Mouse (Mus musculus) limb, embryonic 12.5 days (tissue): ENCODE measurements around the gene Camkk2. TPM values are rescaled to one million over a fixed set of nuclear protein-coding genes. Genes with fewer than 3 reads are reported as not detected.

ENCODE experiments used
- ATAC-seq: fragments of 200-750 bp; cut with Nextera tagmentation; 2 replicates; pipeline ENCODE4 v1.8.0; 2017; ENCODE audit warnings: low read depth, moderate TSS enrichment; ENCODE audit not compliant: insufficient number of reproducible peaks, insufficient read depth, low FRiP score, low TSS enrichment
- H3K27ac ChIP-seq: fragments of 300-500 bp; sonication (generic); 2 replicates; pipeline ENCODE4 v1.5.1; 2016; ENCODE audit warnings: mild to moderate bottlenecking, moderate library complexity
- H3K27me3 ChIP-seq: fragments of 300-500 bp; sonication (generic); 2 replicates; pipeline ENCODE4 v1.6.1; 2016; ENCODE audit warnings: mild to moderate bottlenecking, moderate library complexity
- H3K36me3 ChIP-seq: fragments of 300-500 bp; sonication (generic); 2 replicates; pipeline ENCODE4 v1.6.1; 2016; ENCODE audit warnings: mild to moderate bottlenecking, moderate library complexity
- H3K4me1 ChIP-seq: fragments of 300-500 bp; sonication (generic); replicated peaks from 2 replicates; pipeline ENCODE4 v1.6.1; 2016
- H3K4me2 ChIP-seq: fragments of 300-500 bp; sonication (generic); 2 replicates; pipeline ENCODE4 v1.6.1; 2016; ENCODE audit warnings: mild to moderate bottlenecking, moderate library complexity
- H3K4me3 ChIP-seq: fragments of 300-500 bp; sonication (generic); replicated peaks from 2 replicates; pipeline ENCODE4 v1.5.1; 2016; ENCODE audit warnings: mild to moderate bottlenecking
- H3K9ac ChIP-seq: fragments of 300-500 bp; sonication (generic); replicated peaks from 2 replicates; pipeline ENCODE4 v1.6.1; 2016; ENCODE audit warnings: mild to moderate bottlenecking, moderate library complexity
- H3K9me3 ChIP-seq: fragments of 300-500 bp; sonication (generic); 2 replicates; pipeline ENCODE4 v1.6.1; 2016; ENCODE audit warnings: mild to moderate bottlenecking, moderate library complexity
- WGBS: fragments of 180-500 bp; shearing (Covaris S2); methylation state at CpG from one replicate; pipeline ENCODE4 v1.1.7; 2016; 5-methylcytosine and 5-hydroxymethylcytosine counted together
- polyA plus RNA-seq: library from polyadenylated mRNA; unstranded; fragments of >200 nt; fragmentation: Nextera tagmentation; extraction: Ambion mirVana; gene quantifications from 2 replicates; pipeline ENCODE4 v1.2.1, GENCODE M21; 2016

Camkk2 gene
- polyA plus RNA-seq, 1 experiment from 2014 or later: 38.0 TPM

DNA sequence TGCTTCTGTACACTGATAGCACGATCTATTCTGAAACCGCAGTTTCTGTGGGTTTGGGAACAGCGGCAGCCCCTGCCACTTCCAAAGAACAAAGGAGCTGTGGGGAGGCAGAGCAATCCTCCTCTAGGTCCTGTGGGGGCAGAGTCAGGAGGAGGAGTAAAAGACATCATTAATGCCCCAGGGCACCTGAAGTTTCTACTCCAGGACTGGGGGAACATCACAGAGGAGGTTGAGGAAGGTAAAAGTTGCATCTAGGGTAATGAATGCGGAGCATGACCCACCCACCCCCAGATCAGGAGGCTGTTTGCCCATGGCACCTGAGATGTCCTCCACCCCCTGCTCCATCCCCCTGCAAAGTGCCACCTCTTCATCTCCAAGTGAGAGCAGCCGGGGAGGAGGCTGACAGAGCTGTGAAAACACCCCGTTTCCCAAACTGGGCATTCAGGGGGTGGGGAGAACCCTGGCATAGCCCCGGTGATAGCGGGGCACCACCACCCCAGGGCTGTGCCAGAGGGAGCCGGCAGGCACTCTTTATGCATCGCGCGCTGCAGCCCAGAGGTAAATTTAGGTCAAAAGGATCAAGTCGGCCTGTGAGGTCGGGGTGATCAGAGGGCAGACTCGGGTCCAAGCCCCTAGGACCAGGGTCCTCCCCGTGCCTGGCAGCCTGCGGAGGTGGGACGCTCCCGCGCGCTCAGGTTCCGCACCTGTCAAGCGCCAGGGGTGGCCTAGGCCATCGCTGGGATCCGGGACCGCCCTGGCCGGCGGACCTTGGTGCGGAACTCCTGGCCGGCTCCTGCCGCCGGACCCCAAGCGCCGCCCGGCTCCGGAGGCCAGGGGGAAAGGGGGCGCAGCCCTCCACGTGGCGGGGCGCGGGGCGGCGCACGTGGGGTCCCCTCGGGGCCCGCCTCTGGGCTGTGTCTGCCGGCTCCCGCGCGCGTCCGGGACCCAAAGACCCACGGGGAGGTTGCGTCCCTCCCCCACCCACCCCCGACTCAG, 680 bp downstream of the Camkk2 start:
- ATAC-seq: peak; percentile 52
- peak overlapping the region; percentile 93 for H3K4me3 ChIP-seq
- H3K4me2 ChIP-seq: peak overlapping the region; percentile 92
- 2% methylated on average over 55 of the region's 55 CpGs for WGBS
- 0 out of 2 replicates have a peak, but pooled peaks cover under 1% of the 10 kb centered on the region for H3K36me3 ChIP-seq
- H3K9me3 ChIP-seq: no peaks in the 10 kb centered on the region
- peak overlapping the region; percentile 84; the same call in 1 of the 2 replicates for H3K27ac ChIP-seq
- peaks cover 11% of the 10 kb centered on the region for H3K4me1 ChIP-seq
- H3K9ac ChIP-seq: peak overlapping the region; percentile 91
- H3K27me3 ChIP-seq: no peaks in the 10 kb centered on the region

DNA sequence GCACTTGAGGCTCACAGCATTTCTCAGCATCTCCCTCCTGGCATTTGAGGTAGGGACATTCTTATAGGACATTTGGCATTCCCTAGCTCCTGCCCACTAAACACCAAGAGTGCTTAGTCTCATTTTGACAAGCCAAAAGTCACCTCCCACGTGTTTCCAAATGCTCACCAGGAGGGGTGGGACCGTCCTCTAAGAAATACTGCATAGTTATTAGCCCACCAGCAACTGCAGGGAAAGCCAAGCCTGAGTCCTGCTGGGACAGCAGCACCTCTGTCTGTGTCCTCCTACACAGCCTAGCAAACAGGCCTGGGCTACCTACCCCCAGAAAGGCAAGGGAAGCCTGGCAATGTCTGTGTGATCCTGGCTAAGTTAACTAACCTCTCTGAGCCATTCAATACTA, 1.9 kb downstream of the Camkk2 start:
- Histone ChIP-seq H3K9ac (no peak overlapping the region), H3K27me3 (no peaks in the 10 kb centered on the region), H3K4me2 (no peak overlapping the region), H3K9me3 (peaks cover 5% of the 10 kb centered on the region; the same call in 1 of the 2 replicates), H3K4me3 (no peak overlapping the region), H3K36me3 (0 out of 2 replicates have a peak, but pooled peaks cover 2% of the 10 kb centered on the region), H3K4me1 (peaks cover 11% of the 10 kb centered on the region), H3K27ac (no peak overlapping the region)
- WGBS: 53% methylated on average over 2 of the region's 2 CpGs
- no peak for ATAC-seq

DNA sequence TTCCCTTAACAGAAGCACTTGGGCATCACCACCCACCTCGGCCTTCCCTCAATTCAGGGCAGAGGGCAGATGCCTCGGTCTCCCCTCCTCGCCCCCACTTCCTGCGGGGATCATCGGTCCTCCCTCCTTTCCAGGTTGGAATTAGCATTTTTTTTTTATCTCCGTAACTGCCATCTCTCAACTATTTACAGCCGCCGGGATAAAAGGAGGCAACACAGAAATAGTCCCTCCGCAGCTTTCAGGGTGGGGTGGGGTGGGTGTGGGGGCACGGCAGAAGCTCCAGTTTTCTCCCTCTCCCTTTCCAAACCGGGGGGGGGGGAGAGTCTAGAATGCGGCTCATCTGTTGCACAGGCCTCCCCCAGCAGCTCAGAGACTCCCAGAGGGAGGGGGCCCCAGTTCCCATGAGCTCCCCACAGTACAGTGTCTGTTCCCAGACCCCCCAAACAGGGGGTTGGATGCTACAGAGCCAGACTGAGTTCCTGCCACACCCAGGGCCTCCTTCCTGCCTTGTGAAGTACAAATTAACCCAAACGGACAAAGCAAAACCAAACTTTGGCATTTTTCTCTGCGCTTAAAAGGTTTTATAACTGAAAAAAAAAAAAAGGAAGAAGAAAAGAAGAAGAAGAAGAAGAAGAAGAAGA, 3.4 kb downstream of the Camkk2 start:
- Histone ChIP-seq H3K4me3 (no peak overlapping the region), H3K27me3 (no peaks in the 10 kb centered on the region), H3K36me3 (0 out of 2 replicates have a peak, but pooled peaks cover 2% of the 10 kb centered on the region), H3K27ac (no peak overlapping the region), H3K4me2 (no peak overlapping the region), H3K4me1 (peaks cover 15% of the 10 kb centered on the region), H3K9ac (no peak overlapping the region), H3K9me3 (peaks cover 5% of the 10 kb centered on the region; the same call in 1 of the 2 replicates)
- 78% methylated on average over 14 of the region's 14 CpGs for whole genome bisulfite sequencing
- no peak for ATAC-seq

DNA sequence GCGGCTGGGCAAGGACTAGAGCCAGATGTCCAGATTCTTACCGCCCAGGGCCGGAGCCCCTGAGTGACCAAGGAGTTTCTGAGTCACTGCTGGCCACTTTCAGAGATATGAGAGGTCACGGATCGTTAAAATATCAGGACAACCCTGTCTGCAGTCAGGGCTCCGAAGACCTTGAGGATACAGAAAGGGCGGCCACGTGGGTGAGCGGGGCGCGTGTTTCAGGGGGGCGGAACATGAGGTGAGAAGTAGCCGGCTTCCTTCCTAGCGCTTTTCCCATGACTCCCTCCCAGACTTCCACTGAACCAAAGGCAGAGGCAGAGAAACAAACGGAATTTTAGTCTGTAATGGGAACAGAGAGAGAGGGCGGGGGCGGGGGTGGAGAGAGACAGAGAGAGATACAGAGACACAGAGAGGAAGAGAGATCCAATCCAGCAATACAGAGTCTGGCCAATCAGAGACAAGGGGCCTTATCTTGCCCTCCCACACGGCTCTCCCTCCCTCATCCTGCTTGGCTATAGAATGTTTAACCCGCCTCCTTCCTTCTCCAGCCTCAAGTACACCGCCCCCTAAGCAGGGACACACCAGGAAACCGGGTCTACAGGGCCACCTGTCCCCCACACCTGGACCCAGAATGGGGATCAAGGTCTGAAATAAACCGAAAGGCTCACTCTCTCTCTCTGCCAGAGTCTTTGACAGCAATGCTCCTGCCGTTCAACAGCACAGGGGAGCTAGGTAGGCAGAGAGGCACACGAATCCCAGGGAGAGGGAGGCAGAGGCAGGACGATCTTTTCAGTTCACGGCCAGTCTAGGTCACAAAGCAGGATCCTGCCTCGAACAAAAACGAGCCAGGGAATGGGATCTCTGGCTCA, 4.2 kb downstream of the Camkk2 start:
- Histone ChIP-seq H3K27me3 (no peaks in the 10 kb centered on the region), H3K4me3 (no peak overlapping the region), H3K27ac (no peak overlapping the region), H3K9ac (no peak overlapping the region), H3K9me3 (peaks cover 5% of the 10 kb centered on the region; the same call in 1 of the 2 replicates), H3K36me3 (peaks cover 2% of the 10 kb centered on the region; the same call in 1 of the 2 replicates), H3K4me2 (no peak overlapping the region), H3K4me1 (peaks cover 20% of the 10 kb centered on the region)
- WGBS: 71% methylated on average over 28 of the region's 28 CpGs
- no peak for ATAC-seq

DNA sequence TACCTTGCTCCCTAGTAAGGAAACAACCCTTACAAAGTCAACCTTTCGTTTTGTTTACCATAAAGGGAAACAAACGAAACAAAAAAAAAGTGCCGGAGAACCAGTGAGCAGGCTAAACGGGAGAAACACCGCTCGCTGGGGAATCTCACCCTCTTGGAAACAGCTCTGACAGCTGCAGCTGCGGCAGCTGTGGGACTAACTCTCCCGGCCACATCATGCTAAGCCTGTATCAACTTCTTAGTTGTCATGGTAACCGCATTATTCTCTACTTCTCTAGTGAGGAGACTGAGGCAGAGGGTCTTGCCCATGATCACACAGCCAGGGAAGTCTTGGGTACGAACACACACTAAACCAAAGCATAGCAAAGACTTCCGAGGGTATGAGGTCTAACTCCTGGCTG, 5.5 kb downstream of the Camkk2 start:
- Histone ChIP-seq H3K4me1 (peaks cover 18% of the 10 kb centered on the region), H3K27ac (no peak overlapping the region), H3K9ac (no peak overlapping the region), H3K9me3 (peaks cover 5% of the 10 kb centered on the region; the same call in 1 of the 2 replicates), H3K36me3 (peaks cover 7% of the 10 kb centered on the region; the same call in 1 of the 2 replicates), H3K4me2 (no peak overlapping the region), H3K27me3 (no peaks in the 10 kb centered on the region), H3K4me3 (no peak overlapping the region)
- 84% methylated on average over 11 of the region's 11 CpGs for WGBS
- no peak for ATAC-seq

DNA sequence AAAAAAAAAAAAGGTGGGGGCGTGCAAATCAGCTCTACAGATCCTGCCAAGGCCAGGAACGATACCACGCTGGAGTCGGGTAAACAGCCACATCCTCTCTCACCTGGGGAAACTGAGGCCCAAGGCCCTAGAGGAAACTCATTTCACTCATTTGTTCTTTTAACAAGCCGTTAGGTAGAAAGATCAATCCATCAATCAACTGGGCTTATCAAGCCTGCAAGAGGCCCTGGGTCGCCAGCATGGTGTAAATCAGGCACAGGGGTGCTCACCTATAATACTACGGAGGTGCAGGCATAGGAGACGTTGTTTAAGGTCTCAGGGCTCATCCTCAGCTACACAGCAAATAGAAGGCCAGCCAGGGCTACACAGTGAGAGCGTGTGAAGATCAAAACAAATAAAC, 7.8 kb downstream of the Camkk2 start:
- Histone ChIP-seq H3K27me3 (no peaks in the 10 kb centered on the region), H3K36me3 (peaks cover 11% of the 10 kb centered on the region; the same call in 1 of the 2 replicates), H3K4me3 (no peak overlapping the region), H3K27ac (no peak overlapping the region), H3K9ac (no peak overlapping the region), H3K4me2 (no peak overlapping the region), H3K4me1 (peaks cover 10% of the 10 kb centered on the region), H3K9me3 (peaks cover 5% of the 10 kb centered on the region; the same call in 1 of the 2 replicates)
- WGBS: 78% methylated on average over 9 of the region's 9 CpGs
- no peak for ATAC-seq

DNA sequence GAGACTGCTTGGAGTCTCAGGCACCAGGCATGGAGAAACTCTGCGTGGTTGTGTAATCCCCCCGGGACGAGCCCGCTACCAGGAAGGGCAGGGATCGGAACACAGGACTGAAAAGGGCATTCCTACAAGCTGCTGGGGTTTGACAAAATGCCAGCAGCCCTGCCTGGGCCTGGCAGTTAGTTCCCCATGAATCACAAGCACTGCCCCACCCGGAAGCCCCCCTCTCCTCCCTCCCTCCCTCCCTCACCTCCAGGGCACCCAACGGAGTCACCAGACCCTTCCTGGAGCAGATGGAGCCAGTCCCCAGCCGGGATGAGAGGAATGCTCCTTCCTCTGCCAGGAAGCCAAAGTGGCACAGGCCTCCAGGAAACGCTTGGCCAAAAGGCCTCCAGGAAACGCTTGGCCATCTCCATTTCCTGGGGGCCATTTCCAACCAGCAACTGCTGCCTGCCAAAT, 8.4 kb downstream of the Camkk2 start:
- 60% methylated on average over 10 of the region's 10 CpGs for WGBS
- Histone ChIP-seq H3K9me3 (peaks cover 5% of the 10 kb centered on the region; the same call in 1 of the 2 replicates), H3K9ac (no peak overlapping the region), H3K27me3 (no peaks in the 10 kb centered on the region), H3K4me2 (no peak overlapping the region), H3K27ac (peak overlapping the region; percentile 73), H3K4me3 (no peak overlapping the region), H3K4me1 (peaks cover 10% of the 10 kb centered on the region), H3K36me3 (peaks cover 11% of the 10 kb centered on the region; the same call in 1 of the 2 replicates)
- no peak for ATAC-seq

DNA sequence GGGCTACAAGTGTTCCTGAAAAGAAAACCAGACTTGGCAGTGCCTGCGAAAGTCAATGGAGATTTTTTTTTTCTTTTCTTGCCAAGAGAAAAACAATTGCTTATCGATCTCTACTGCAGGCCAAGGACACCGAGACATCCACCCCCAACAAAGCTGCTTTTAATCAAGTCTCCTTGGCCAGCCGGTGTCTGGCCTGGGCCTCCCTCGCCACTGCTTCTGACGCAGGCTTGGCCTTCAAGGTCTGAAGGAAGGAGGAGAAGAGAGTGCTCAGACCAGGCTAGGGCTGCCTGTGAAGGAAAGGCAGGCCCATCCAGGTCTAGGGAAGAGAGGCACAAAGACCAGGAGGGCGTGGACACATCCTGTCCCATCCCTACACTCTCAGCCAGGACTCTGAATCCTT, 8.9 kb downstream of the Camkk2 start:
- Histone ChIP-seq H3K36me3 (peaks cover 11% of the 10 kb centered on the region; the same call in 1 of the 2 replicates), H3K27me3 (no peaks in the 10 kb centered on the region), H3K4me2 (no peak overlapping the region), H3K4me1 (peaks cover 10% of the 10 kb centered on the region), H3K9me3 (peaks cover 5% of the 10 kb centered on the region; the same call in 1 of the 2 replicates), H3K9ac (no peak overlapping the region; the same call in 1 of the 2 replicates), H3K4me3 (no peak overlapping the region), H3K27ac (peak overlapping the region; percentile 73)
- ATAC-seq: no peak
- 49% methylated on average over 7 of the region's 7 CpGs for WGBS

DNA sequence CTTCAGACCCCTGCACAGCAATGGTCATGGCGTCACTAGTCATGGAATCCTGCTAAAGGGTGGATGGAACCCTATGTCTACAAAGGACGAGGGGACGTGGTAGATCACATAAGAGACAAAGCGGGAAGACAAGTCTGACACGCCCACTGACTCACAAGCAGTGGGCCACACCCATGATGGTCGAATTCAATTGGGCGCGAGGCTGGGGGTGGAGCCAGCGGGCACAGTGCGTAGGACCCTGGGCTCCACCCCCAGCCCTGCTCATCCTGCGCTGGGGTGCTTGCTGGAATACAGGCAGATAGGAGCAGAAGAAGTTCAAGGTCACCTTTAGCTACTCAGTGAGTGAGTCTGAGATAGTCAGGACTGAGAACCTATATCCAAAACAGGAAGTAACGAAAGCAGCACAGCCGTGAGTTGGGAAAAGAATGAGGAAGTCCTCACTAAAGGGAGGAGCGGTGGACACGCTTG, 10.1 kb downstream of the Camkk2 start:
- peaks cover 5% of the 10 kb centered on the region; the same call in 1 of the 2 replicates for H3K9me3 ChIP-seq
- H3K27me3 ChIP-seq: no peaks in the 10 kb centered on the region
- no peak overlapping the region for H3K4me2 ChIP-seq
- no peak overlapping the region for H3K27ac ChIP-seq
- no peak overlapping the region for H3K4me3 ChIP-seq
- WGBS: 88% methylated on average over 15 of the region's 15 CpGs
- peaks cover 10% of the 10 kb centered on the region for H3K4me1 ChIP-seq
- peaks cover 11% of the 10 kb centered on the region; the same call in 1 of the 2 replicates for H3K36me3 ChIP-seq
- ATAC-seq: no peak
- no peak overlapping the region for H3K9ac ChIP-seq

DNA sequence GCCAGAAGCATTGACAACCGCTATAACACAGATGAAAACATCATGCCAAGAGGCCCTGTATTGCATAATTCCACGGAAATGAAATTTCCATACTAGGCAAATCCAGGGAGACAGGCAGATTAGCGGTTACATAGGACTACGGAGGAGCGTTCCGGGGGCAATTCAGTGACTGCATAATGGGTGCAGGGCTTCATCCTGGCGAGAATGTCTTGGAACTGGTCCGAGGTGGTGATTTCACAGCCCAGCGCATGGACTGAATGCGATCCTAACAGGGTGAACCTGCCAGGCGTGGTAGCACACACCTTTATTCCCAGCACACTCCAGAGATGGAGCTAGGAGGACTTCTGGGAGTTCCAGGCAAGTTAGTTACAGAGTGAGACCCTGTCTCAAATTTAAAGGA, 11.9 kb downstream of the Camkk2 start:
- Histone ChIP-seq H3K4me2 (no peak overlapping the region), H3K36me3 (peaks cover 21% of the 10 kb centered on the region), H3K27me3 (no peaks in the 10 kb centered on the region), H3K9ac (no peak overlapping the region), H3K27ac (no peak overlapping the region), H3K4me1 (peaks cover 10% of the 10 kb centered on the region), H3K4me3 (no peak overlapping the region), H3K9me3 (no peaks in the 10 kb centered on the region)
- 90% methylated on average over 11 of the region's 11 CpGs for WGBS
- no peak for ATAC-seq
